Mouse (Mus musculus): ENCODE measurements around the gene Gm11444.

- TF ChIP-seq POLR2AphosphoS5 (IDR thresholded peaks at IDR 0.05; ENCODE audit: insufficient replicate concordance, low read depth, low read length) (no peak), CTCF (IDR thresholded peaks at IDR 0.05; ENCODE audit: low read depth, low read length) (no peak), GATA1 (IDR thresholded peaks at IDR 0.05; ENCODE audit: borderline replicate concordance, low read length) (no peak), TAL1 (conservative IDR thresholded peaks at IDR 0.05; ENCODE audit: low read depth, low read length) (no peak), GATA2 (IDR thresholded peaks at IDR 0.05; ENCODE audit: borderline replicate concordance, low read depth, low read length) (no peak)
Measured at GRCm38 (mm10) chr11:85892771-85893170, 42.6 kb upstream of the Gm11444 start.
